ENCODE assay signal across 8 mouse cellular contexts in the genomic region with DNA sequence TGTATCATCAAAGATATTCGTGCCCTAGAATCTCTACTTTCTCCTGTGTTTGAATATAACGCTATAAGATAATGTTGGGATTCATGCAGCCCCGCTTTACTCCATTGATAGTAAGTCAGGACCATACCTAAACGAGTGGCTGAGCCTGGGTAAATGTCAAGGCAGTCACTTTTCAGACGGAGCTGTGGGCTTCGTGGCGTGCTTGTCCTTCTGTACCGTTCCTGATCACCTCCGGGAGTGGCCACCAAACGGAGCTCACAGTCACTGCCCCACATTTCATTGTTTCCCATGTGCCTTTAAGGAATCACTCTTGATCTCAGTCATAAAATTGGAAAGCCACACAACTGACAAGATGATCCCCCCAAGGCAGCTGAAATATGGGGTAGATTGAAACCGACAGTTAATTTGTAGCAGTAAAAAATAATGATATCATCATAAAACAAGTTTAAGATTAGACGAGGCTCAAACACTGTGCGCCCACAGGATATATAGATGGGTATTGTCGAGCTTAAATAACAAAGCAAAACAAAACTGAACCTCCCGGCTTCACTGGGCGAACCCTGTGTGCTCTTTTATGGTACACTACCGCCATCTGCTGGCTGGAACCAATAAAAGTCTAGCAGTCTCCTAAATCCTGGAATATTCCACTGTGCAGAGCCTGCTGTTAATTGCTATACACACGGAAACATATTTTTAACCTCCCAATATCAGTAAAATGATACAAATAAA. TPM values are rescaled to one million over a fixed set of nuclear protein-coding genes. Genes with fewer than 3 reads are reported as not detected.
A peak's percentile ranks its signal among the peaks of the same experiment; 100 is the strongest.
DNase-seq lines count a peak whose midpoint lies in the region; ATAC-seq and TF ChIP-seq lines count a peak whose summit lies in the region.

No protein-coding gene starts in this region.

- peak; percentile 38 for DNase-seq in T-cell, adult 2 months (ENCODE audit: low spot score)
- peak; percentile 89 to 94 for DNase-seq in cerebellum, postnatal 25 days
- peak; percentile 85 for DNase-seq in gastrocnemius, adult 2 months
- peak; percentile 96 for DNase-seq in hindbrain, postnatal 0 days (ENCODE audit: low spot score)
- DNase-seq in left cerebral cortex, adult 18-20 months (ENCODE audit: low spot score in 2 of 2): peak; percentile 92
- peak; percentile 65 to 88 for DNase-seq in lung, postnatal 4 days
- DNase-seq in right cerebral cortex, adult 18-20 months: peak; percentile 90
- peak; percentile 88 for DNase-seq in urinary bladder, postnatal 14 days (ENCODE audit: low spot score)

- no peaks in the 10 kb centered on the region for H3K9me3 ChIP-seq in hindbrain, postnatal 0 days (ENCODE audit: low read length)

- H3K4me1 ChIP-seq in hindbrain, postnatal 0 days (ENCODE audit: insufficient read depth, low read length): peaks cover 4% of the 10 kb centered on the region; the same call in 1 of the 2 replicates

- H3K4me3 ChIP-seq in gastrocnemius, adult 2 months: peak overlapping the region; percentile 73
- H3K4me3 ChIP-seq in hindbrain, postnatal 0 days (ENCODE audit: low read length): peak overlapping the region; percentile 30

- peak overlapping the region; percentile 38; the same call in 1 of the 2 replicates for H3K9ac ChIP-seq in hindbrain, postnatal 0 days (replicated peaks; ENCODE audit: low read length)

- intact Hi-C loops in gastrocnemius, adult 2 months (cut with DNase I): loop anchor here (1.0 to 2.0 kb wide), 2 partner anchors 185 to 371 kb away; no protein-coding TSS in a partner anchor

- no peaks in the 10 kb centered on the region for H3K36me3 ChIP-seq in hindbrain, postnatal 0 days (ENCODE audit: insufficient read depth, low read length)

- peak overlapping the region; percentile 62 for H3K4me2 ChIP-seq in hindbrain, postnatal 0 days (ENCODE audit: low read depth, low read length)

- TF ChIP-seq CTCF in gastrocnemius, adult 2 months (IDR thresholded peaks at IDR 0.05): peak; percentile 88
- TF ChIP-seq CTCF in hindbrain, postnatal 0 days (IDR thresholded peaks at IDR 0.05; ENCODE audit: low read depth): peak; percentile 87

- ATAC-seq in hindbrain, postnatal 0 days: peak; percentile 91

- H3K27me3 ChIP-seq in hindbrain, postnatal 0 days (ENCODE audit: insufficient read depth, low read length): no peaks in the 10 kb centered on the region

- 13% methylated on average over 18 of the region's 18 CpGs for WGBS in hindbrain, postnatal 0 days

- H3K27ac ChIP-seq in gastrocnemius, adult 2 months: peak overlapping the region; percentile 78
- peak overlapping the region; percentile 48; the same call in 1 of the 2 replicates for H3K27ac ChIP-seq in hindbrain, postnatal 0 days

RNA-seq across cellular contexts. Expression of a gene that starts 44.8 kb away (rescaled TPM):
- 10 to 100 TPM; 24.9 to 34.6 TPM for total RNA-seq in gastrocnemius, adult 2 months (2021)
- 8.5 and 8.6 TPM in 2 replicates for total RNA-seq in hindbrain, postnatal 0 days (2014; rRNA removed)
- polyA plus RNA-seq in hindbrain, postnatal 0 days (2015; fragmentation: Nextera tagmentation; extraction: Ambion mirVana): 9.5 and 10.6 TPM in 2 replicates
- total RNA-seq in left cerebral cortex, adult 18-20 months (2021): 1 to 10 TPM; 8.8 to 8.9 TPM

Comparison
In these comparisons a context has a peak if more than half of its experiments do, and no peak if none do; other contexts are left out.
1. Peak in every context shown above with its lines: DNase-seq, ATAC-seq, H3K4me3 ChIP-seq and H3K27ac ChIP-seq.
2. DNase-seq: peak in every context shown above with its lines; median percentile 96 in hindbrain, postnatal 0 days; 92 in left cerebral cortex, adult 18-20 months; 92 in cerebellum, postnatal 25 days; 90 in right cerebral cortex, adult 18-20 months; 88 in urinary bladder, postnatal 14 days; 85 in gastrocnemius, adult 2 months; 76 in lung, postnatal 4 days; 38 in T-cell, adult 2 months.